Mouse (Mus musculus): ENCODE data around the gene Elf5.

- TF ChIP-seq CTCF (IDR thresholded peaks at IDR 0.05; ENCODE audit: low read depth, low read length) (no peak), POLR2A (IDR thresholded peaks at IDR 0.05; ENCODE audit: borderline replicate concordance, low read depth, low read length) (no peak)
Measured at GRCm38 (mm10) chr2:103483289-103483985, 71.9 kb downstream of the Elf5 start.
